Mouse (Mus musculus) limb, embryonic 12.5 days (tissue): Measurements from ENCODE around the gene Nsun5. TPM values are rescaled to one million over a fixed set of nuclear protein-coding genes. Genes with fewer than 3 reads are reported as not detected.
A peak's percentile ranks its signal among the peaks of the same experiment; 100 is the strongest.

ENCODE experiments used
- ATAC-seq: fragments of 200-750 bp; cut with Nextera tagmentation; 2 replicates; pipeline ENCODE4 v1.8.0; 2017; ENCODE audit warnings: low read depth, moderate TSS enrichment; ENCODE audit not compliant: insufficient number of reproducible peaks, insufficient read depth, low FRiP score, low TSS enrichment
- H3K27ac ChIP-seq: fragments of 300-500 bp; sonication (generic); 2 replicates; pipeline ENCODE4 v1.5.1; 2016; ENCODE audit warnings: mild to moderate bottlenecking, moderate library complexity
- H3K27me3 ChIP-seq: fragments of 300-500 bp; sonication (generic); 2 replicates; pipeline ENCODE4 v1.6.1; 2016; ENCODE audit warnings: mild to moderate bottlenecking, moderate library complexity
- H3K36me3 ChIP-seq: fragments of 300-500 bp; sonication (generic); 2 replicates; pipeline ENCODE4 v1.6.1; 2016; ENCODE audit warnings: mild to moderate bottlenecking, moderate library complexity
- H3K4me1 ChIP-seq: fragments of 300-500 bp; sonication (generic); replicated peaks from 2 replicates; pipeline ENCODE4 v1.6.1; 2016
- H3K4me2 ChIP-seq: fragments of 300-500 bp; sonication (generic); 2 replicates; pipeline ENCODE4 v1.6.1; 2016; ENCODE audit warnings: mild to moderate bottlenecking, moderate library complexity
- H3K4me3 ChIP-seq: fragments of 300-500 bp; sonication (generic); replicated peaks from 2 replicates; pipeline ENCODE4 v1.5.1; 2016; ENCODE audit warnings: mild to moderate bottlenecking
- H3K9ac ChIP-seq: fragments of 300-500 bp; sonication (generic); replicated peaks from 2 replicates; pipeline ENCODE4 v1.6.1; 2016; ENCODE audit warnings: mild to moderate bottlenecking, moderate library complexity
- H3K9me3 ChIP-seq: fragments of 300-500 bp; sonication (generic); 2 replicates; pipeline ENCODE4 v1.6.1; 2016; ENCODE audit warnings: mild to moderate bottlenecking, moderate library complexity
- WGBS: fragments of 180-500 bp; shearing (Covaris S2); methylation state at CpG from one replicate; pipeline ENCODE4 v1.1.7; 2016; 5-methylcytosine and 5-hydroxymethylcytosine counted together
- microRNA-seq: library from miRNA; unstranded; fragments of <30 nt; microRNA quantifications from one replicate; pipeline ENCODE4, GENCODE M21; 2017
- polyA plus RNA-seq: library from polyadenylated mRNA; unstranded; fragments of >200 nt; fragmentation: Nextera tagmentation; extraction: Ambion mirVana; gene quantifications from 2 replicates; pipeline ENCODE4 v1.2.1, GENCODE M21; 2016

Nsun5 gene
- polyA plus RNA-seq, 1 experiment from 2014 or later = 40.1 TPM

DNA sequence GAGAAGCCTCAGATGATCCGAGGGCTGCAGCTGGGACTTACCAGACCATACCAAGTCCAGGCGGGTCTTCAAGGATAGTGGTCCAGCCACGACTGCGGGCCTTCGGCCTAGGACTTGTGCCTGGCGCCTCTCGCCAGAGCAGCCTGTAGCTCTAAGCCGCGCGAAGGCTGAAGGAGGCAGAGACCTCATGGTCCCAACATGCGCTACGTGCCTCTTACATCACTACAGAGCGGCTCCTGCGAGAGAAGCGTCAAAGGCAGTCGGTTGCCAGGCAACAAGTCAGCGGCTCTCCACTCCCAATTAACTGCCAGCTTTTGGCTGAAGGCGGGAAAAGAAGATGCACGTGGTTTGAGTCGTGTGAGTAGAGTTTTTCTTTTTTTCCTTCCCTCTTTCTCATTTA is 34.9 kb downstream of the Nsun5 start:
- 37% methylated on average over 20 of the region's 20 CpGs for WGBS
- Histone ChIP-seq H3K27ac (no peak overlapping the region), H3K4me2 (no peak overlapping the region), H3K4me1 (0 out of 2 replicates have a peak, but pooled peaks cover 2% of the 10 kb centered on the region), H3K9me3 (no peaks in the 10 kb centered on the region), H3K9ac (no peak overlapping the region), H3K36me3 (peaks cover 9% of the 10 kb centered on the region), H3K4me3 (no peak overlapping the region), H3K27me3 (no peaks in the 10 kb centered on the region)
- peak; percentile 54; the same call in 1 of the 2 replicates for ATAC-seq

DNA sequence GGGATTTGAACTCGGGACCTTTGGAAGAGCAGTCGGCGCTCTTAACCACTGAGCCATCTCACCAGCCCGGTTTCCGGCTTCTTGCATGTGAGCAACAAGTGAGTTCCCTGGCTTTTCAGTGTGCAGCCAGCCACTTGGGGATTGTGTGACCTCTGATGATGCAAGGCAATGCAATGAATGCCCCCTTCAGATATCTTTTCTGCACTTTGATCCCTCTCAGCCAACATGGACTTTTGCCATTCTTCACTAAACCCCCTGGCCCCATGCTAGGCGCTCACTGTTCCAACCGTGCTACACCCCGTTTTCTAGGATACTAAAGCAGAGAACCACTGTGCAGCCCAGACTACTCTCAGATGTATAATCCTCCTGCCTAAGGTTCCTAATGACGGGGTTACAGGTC is 35.7 kb downstream of the Nsun5 start:
- WGBS = 83% methylated on average over 9 of the region's 9 CpGs
- Histone ChIP-seq H3K9ac (no peak overlapping the region), H3K27ac (no peak overlapping the region), H3K4me1 (0 out of 2 replicates have a peak, but pooled peaks cover 2% of the 10 kb centered on the region), H3K4me3 (no peak overlapping the region), H3K36me3 (peaks cover 17% of the 10 kb centered on the region), H3K4me2 (no peak overlapping the region), H3K9me3 (no peaks in the 10 kb centered on the region), H3K27me3 (no peaks in the 10 kb centered on the region)
- ATAC-seq = no peak

DNA sequence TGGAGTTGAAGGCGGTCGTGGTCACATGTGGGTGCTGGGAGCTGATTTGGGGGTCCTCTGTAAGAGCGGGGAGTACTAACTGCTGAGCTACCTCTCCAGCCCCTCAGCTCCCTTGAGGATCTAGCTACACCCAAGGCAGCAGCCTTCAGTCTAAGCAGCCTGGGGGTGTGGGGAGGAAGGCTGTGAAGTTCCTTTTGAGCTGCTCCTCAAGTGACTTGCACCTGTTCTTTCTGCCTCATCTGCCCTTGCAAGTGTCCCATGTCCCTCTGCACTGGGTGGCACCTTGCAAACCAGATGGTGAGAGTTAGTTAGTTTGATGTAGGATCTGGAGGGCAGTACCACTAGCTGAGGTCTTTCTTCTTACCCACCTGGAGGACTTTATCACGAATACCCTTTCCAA is 38.4 kb downstream of the Nsun5 start:
- peaks cover 38% of the 10 kb centered on the region for H3K36me3 ChIP-seq
- no peaks in the 10 kb centered on the region for H3K27me3 ChIP-seq
- H3K27ac ChIP-seq = no peak overlapping the region
- H3K9me3 ChIP-seq = no peaks in the 10 kb centered on the region
- H3K4me3 ChIP-seq = no peak overlapping the region
- H3K4me1 ChIP-seq = 0 out of 2 replicates have a peak, but pooled peaks cover 2% of the 10 kb centered on the region
- ATAC-seq = no peak
- 83% methylated on average over 4 of the region's 4 CpGs for WGBS
- no peak overlapping the region for H3K9ac ChIP-seq
- H3K4me2 ChIP-seq = no peak overlapping the region

DNA sequence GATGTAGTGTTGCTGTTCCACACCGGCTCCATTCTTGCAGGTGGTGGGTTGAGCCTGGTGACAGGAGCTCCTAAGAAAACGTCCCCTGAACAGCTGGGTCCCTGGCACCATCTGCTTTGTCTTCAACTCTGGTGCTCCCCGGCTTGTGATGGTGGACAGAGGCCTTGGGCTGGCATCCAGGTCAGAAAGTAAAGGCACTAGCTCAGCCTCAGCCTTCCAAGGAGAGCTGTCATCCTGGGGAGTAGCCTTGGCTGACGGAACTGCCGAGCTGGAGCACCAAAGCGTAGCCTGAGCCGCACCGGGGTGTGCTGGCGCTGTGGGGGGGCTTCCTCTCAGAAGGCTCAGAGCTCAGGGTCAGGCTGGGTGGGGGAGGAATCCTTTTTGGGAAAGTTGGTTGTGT is 40.5 kb downstream of the Nsun5 start:
- H3K9me3 ChIP-seq = 0 out of 2 replicates have a peak, but pooled peaks cover under 1% of the 10 kb centered on the region
- WGBS = 93% methylated on average over 9 of the region's 9 CpGs
- H3K27ac ChIP-seq = no peak overlapping the region
- no peak overlapping the region for H3K4me3 ChIP-seq
- ATAC-seq = no peak
- peaks cover 59% of the 10 kb centered on the region for H3K36me3 ChIP-seq
- H3K27me3 ChIP-seq = no peaks in the 10 kb centered on the region
- no peaks in the 10 kb centered on the region for H3K4me1 ChIP-seq
- no peak overlapping the region for H3K9ac ChIP-seq
- no peak overlapping the region for H3K4me2 ChIP-seq

Small RNA genes within 50 kb of the gene (microRNA-seq; reads per million reads assigned to microRNA genes)
- gene Mir7033 = not detected

Other genes starting within 250 kb of the Nsun5 start
- 30.1 and 30.2 TPM in 2 replicates for gene Tbl2, start 220.3 kb upstream of the Nsun5 start, polyA plus RNA-seq
- 43.2 and 45.0 TPM in 2 replicates for gene Bcl7b, start 201.7 kb upstream of the Nsun5 start, polyA plus RNA-seq
- 72.8 and 73.6 TPM in 2 replicates for gene Baz1b, start 182.7 kb upstream of the Nsun5 start, polyA plus RNA-seq
- gene Fzd9, start 118.7 kb upstream of the Nsun5 start, polyA plus RNA-seq = 9.2 and 10.3 TPM in 2 replicates
- 0.16 TPM in 1 of 2 replicates, not detected in the other for gene Fkbp6, start 19.9 kb upstream of the Nsun5 start, polyA plus RNA-seq
- gene Trim50, start 16.7 kb upstream of the Nsun5 start, polyA plus RNA-seq = not detected in 2 replicates
- 19.1 and 22.1 TPM in 2 replicates for gene Pom121, start 24.6 kb downstream of the Nsun5 start, polyA plus RNA-seq
- gene Hip1, start 175.2 kb downstream of the Nsun5 start, polyA plus RNA-seq = 50.7 and 54.8 TPM in 2 replicates
- gene Ccl26, start 193.6 kb downstream of the Nsun5 start, polyA plus RNA-seq = not detected in 2 replicates
- 0.31 and 0.68 TPM in 2 replicates for gene Ccl24, start 203.1 kb downstream of the Nsun5 start, polyA plus RNA-seq